Mouse (Mus musculus): Measurements from ENCODE around the gene Emd. TPM values are rescaled to one million over a fixed set of nuclear protein-coding genes. Genes with fewer than 3 reads are reported as not detected.

The Emd gene
- polyA plus RNA-seq, 1 experiment from 2014 or later = 17.8 TPM

- peak overlapping the region; percentile 57 to 76 for H3K4me3 ChIP-seq (ENCODE audit: control insufficient read depth in 1 of 2, insufficient read depth in 1 of 2, low read depth in 1 of 2, low read length in 2 of 2)
- peak overlapping the region; percentile 70 for H3K4me2 ChIP-seq (ENCODE audit: low read length)
- peak; percentile 33; the same call in 1 of the 2 replicates for ATAC-seq (ENCODE audit: insufficient number of reproducible peaks, insufficient read depth, low FRiP score, low read depth)
- H3K27ac ChIP-seq (replicated peaks in 1 of 2; ENCODE audit: control insufficient read depth in 1 of 2, insufficient read depth in 1 of 2, low read depth in 2 of 2, low read length in 2 of 2) = peak overlapping the region; percentile 90 to 92
- peak overlapping the region; percentile 86 for H3K9ac ChIP-seq (ENCODE audit: low read length)
- H3K9me3 ChIP-seq (ENCODE audit: control insufficient read depth, low read length) = no peaks in the 10 kb centered on the region
- no peaks in the 10 kb centered on the region for H3K4me1 ChIP-seq (ENCODE audit: control insufficient read depth in 2 of 2, insufficient read depth in 2 of 2, low read length in 2 of 2)
- 24% methylated on average over 31 of the region's 31 CpGs for WGBS
- no peaks in the 10 kb centered on the region for H3K27me3 ChIP-seq (ENCODE audit: control insufficient read depth, insufficient read depth, low read length)
- H3K36me3 ChIP-seq (ENCODE audit: control insufficient read depth, insufficient read depth, low read length) = peaks cover 25% of the 10 kb centered on the region
These were observed 540 bp downstream of the Emd start for GRCm38 (mm10) chrX:74254888-74255565.

DNA sequence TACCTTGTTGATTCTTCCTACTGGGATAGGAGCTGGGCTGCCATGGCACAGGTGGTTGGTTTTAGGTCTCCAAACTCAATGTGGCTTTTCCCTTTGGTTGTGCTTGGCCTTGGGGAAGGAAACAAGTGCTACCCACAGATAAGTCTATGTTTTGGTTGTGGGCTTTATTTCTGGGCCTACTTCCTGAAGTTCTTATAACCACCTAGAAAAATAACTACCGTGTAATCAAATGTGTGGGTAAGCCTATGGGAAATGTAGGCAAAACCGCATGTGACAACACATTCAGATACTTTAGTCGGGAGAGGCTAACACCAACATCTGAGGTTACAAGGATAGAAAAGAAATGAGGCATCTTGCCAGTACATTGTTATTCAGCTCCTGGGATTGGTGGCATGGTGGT, 3.3 kb downstream of the Emd start:
- Histone ChIP-seq H3K27me3 (ENCODE audit: control insufficient read depth, insufficient read depth, low read length) (no peaks in the 10 kb centered on the region), H3K4me3 (ENCODE audit: control insufficient read depth in 1 of 2, insufficient read depth in 1 of 2, low read depth in 1 of 2, low read length in 2 of 2) (no peak overlapping the region), H3K9me3 (ENCODE audit: control insufficient read depth, low read length) (no peaks in the 10 kb centered on the region), H3K27ac (replicated peaks in 1 of 2; ENCODE audit: control insufficient read depth in 1 of 2, insufficient read depth in 1 of 2, low read depth in 2 of 2, low read length in 2 of 2) (no peak overlapping the region), H3K4me2 (ENCODE audit: low read length) (no peak overlapping the region), H3K4me1 (ENCODE audit: control insufficient read depth in 2 of 2, insufficient read depth in 2 of 2, low read length in 2 of 2) (no peaks in the 10 kb centered on the region), H3K9ac (ENCODE audit: low read length) (no peak overlapping the region), H3K36me3 (ENCODE audit: control insufficient read depth, insufficient read depth, low read length) (peaks cover 25% of the 10 kb centered on the region)
- ATAC-seq (ENCODE audit: insufficient number of reproducible peaks, insufficient read depth, low FRiP score, low read depth) = no peak
- 84% methylated on average over 3 of the region's 3 CpGs for WGBS

DNA sequence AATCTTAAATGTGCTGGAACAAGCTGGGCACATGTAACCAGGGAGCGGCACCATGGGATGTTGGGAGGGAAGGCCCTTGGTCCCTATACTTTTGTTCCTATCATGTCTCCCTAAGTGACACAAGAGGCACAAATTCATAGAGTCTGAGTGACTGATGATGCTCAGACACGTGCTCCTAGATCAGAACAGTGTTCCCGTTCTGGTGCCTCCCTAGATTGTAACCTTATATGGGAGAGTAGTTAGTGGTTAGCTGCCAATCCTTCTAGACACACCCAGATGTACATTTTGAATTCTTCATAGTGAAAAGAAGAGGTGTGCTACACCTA, 15.2 kb downstream of the Emd start:
- no peaks in the 10 kb centered on the region for H3K27me3 ChIP-seq (ENCODE audit: control insufficient read depth, insufficient read depth, low read length)
- 0 out of 2 replicates have a peak, but pooled peaks have one; percentile 1 for ATAC-seq (ENCODE audit: insufficient number of reproducible peaks, insufficient read depth, low FRiP score, low read depth)
- peak overlapping the region; percentile 74 for H3K9ac ChIP-seq (ENCODE audit: low read length)
- H3K36me3 ChIP-seq (ENCODE audit: control insufficient read depth, insufficient read depth, low read length) = peaks cover 17% of the 10 kb centered on the region
- no peaks in the 10 kb centered on the region for H3K9me3 ChIP-seq (ENCODE audit: control insufficient read depth, low read length)
- H3K4me3 ChIP-seq (ENCODE audit: control insufficient read depth in 1 of 2, insufficient read depth in 1 of 2, low read depth in 1 of 2, low read length in 2 of 2) = peak overlapping the region; percentile 44 to 58
- 31% methylated on average over 3 of the region's 3 CpGs for WGBS
- H3K27ac ChIP-seq (replicated peaks in 1 of 2; ENCODE audit: control insufficient read depth in 1 of 2, insufficient read depth in 1 of 2, low read depth in 2 of 2, low read length in 2 of 2) = peak overlapping the region; percentile 94 to 99
- no peaks in the 10 kb centered on the region; a peak in 1 of 4 replicates for H3K4me1 ChIP-seq (ENCODE audit: control insufficient read depth in 2 of 2, insufficient read depth in 2 of 2, low read length in 2 of 2)
- H3K4me2 ChIP-seq (ENCODE audit: low read length) = peak overlapping the region; percentile 67

DNA sequence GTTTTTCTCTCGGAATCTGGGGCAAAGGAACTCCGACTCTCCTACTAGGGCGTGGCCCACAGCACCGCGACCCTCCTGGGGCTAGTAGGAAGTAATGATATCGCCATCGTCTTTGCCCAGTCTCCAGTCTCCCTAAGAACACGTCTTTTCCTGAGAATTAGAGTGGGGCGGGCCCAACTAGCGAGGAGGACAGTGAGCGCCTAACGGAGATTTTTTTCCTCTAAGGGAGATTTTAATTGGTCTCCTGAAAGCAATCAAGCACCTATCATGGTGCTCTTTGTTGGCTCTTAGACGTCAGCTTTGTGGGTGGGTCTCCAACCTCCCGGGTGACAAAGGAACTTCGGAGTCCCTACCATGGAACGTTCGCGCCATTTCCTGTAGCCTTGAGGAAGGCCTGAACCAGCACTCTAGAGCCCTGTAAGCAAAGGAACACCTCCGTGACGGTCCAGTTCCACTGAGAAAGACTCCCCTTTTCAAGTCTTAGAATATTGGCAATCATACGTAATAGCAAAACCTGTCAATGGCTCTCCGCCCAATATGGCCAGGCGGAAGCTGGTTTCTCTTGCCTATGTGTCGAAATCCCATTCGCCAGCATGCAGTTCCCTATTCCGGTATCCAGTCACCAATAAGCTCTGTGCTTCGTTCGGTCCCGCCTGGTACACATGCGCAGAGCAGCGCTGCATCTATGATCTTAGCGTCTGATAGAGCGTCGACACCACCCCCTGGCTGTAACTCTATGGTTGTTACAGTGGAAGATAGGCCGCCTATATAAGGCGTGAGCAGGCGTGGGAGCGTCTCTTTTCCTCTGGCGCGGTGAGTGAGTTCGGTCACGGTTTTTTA, 15.8 kb downstream of the Emd start, which contains the start of gene Rpl10:
Gene Rpl10, plus strand, starts transcription at position 751 of the 840 bp plus-strand sequence.
- WGBS = 16% methylated on average over 42 of the region's 42 CpGs
- Histone ChIP-seq H3K4me3 (ENCODE audit: control insufficient read depth in 1 of 2, insufficient read depth in 1 of 2, low read depth in 1 of 2, low read length in 2 of 2) (peak within 1 kb of the TSS; percentile 58 to 75), H3K27me3 (ENCODE audit: control insufficient read depth, insufficient read depth, low read length) (no peaks in the 10 kb centered on the region), H3K27ac (replicated peaks in 1 of 2; ENCODE audit: control insufficient read depth in 1 of 2, insufficient read depth in 1 of 2, low read depth in 2 of 2, low read length in 2 of 2) (peak within 1 kb of the TSS; percentile 94 to 99), H3K9me3 (ENCODE audit: control insufficient read depth, low read length) (no peaks in the 10 kb centered on the region), H3K4me2 (ENCODE audit: low read length) (peak within 1 kb of the TSS; percentile 69), H3K36me3 (ENCODE audit: control insufficient read depth, insufficient read depth, low read length) (peaks cover 17% of the 10 kb centered on the region), H3K9ac (ENCODE audit: low read length) (peak within 1 kb of the TSS; percentile 88), H3K4me1 (ENCODE audit: control insufficient read depth in 2 of 2, insufficient read depth in 2 of 2, low read length in 2 of 2) (no peaks in the 10 kb centered on the region; a peak in 1 of 4 replicates)
- ATAC-seq (ENCODE audit: insufficient number of reproducible peaks, insufficient read depth, low FRiP score, low read depth) = peak; percentile 94

DNA sequence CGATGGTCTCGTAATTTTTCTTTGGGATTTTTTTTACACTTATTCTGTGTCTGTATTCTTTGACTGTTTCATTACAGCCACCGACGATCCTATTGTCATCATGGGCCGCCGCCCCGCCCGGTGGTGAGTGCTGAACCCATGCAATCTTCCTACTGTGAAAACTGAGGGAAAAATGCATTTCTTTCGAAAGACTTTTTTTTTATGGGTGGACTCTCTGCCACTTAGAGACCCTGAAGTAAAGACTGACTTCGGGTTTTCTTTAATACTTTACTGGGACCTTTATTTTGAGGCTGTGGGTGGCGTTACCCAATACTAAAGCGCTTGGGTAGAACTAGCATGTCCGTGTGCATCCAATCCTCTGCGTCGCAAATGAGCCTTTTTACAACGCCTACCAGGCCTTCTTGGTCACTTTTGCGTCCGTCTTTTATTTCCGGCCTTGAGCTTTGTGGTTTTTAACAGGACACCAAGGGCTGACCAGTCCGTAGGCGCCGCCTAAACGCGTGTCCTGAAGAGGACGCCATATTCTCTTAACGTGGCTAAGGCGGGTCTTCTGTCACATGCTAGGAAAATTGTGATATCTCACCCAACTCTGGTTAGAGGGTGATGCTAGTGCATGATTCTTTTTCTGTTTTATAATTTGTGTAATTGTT, 16.5 kb downstream of the Emd start:
- H3K9me3 ChIP-seq (ENCODE audit: control insufficient read depth, low read length) = no peaks in the 10 kb centered on the region
- WGBS = 11% methylated on average over 27 of the region's 27 CpGs
- ATAC-seq (ENCODE audit: insufficient number of reproducible peaks, insufficient read depth, low FRiP score, low read depth) = no peak
- no peaks in the 10 kb centered on the region; a peak in 1 of 4 replicates for H3K4me1 ChIP-seq (ENCODE audit: control insufficient read depth in 2 of 2, insufficient read depth in 2 of 2, low read length in 2 of 2)
- H3K4me2 ChIP-seq (ENCODE audit: low read length) = peak overlapping the region; percentile 69
- H3K27ac ChIP-seq (replicated peaks in 1 of 2; ENCODE audit: control insufficient read depth in 1 of 2, insufficient read depth in 1 of 2, low read depth in 2 of 2, low read length in 2 of 2) = peak overlapping the region; percentile 78 to 79
- peak overlapping the region; percentile 58 to 75 for H3K4me3 ChIP-seq (ENCODE audit: control insufficient read depth in 1 of 2, insufficient read depth in 1 of 2, low read depth in 1 of 2, low read length in 2 of 2)
- H3K36me3 ChIP-seq (ENCODE audit: control insufficient read depth, insufficient read depth, low read length) = peaks cover 17% of the 10 kb centered on the region
- H3K27me3 ChIP-seq (ENCODE audit: control insufficient read depth, insufficient read depth, low read length) = no peaks in the 10 kb centered on the region
- peak overlapping the region; percentile 88 for H3K9ac ChIP-seq (ENCODE audit: low read length)

DNA sequence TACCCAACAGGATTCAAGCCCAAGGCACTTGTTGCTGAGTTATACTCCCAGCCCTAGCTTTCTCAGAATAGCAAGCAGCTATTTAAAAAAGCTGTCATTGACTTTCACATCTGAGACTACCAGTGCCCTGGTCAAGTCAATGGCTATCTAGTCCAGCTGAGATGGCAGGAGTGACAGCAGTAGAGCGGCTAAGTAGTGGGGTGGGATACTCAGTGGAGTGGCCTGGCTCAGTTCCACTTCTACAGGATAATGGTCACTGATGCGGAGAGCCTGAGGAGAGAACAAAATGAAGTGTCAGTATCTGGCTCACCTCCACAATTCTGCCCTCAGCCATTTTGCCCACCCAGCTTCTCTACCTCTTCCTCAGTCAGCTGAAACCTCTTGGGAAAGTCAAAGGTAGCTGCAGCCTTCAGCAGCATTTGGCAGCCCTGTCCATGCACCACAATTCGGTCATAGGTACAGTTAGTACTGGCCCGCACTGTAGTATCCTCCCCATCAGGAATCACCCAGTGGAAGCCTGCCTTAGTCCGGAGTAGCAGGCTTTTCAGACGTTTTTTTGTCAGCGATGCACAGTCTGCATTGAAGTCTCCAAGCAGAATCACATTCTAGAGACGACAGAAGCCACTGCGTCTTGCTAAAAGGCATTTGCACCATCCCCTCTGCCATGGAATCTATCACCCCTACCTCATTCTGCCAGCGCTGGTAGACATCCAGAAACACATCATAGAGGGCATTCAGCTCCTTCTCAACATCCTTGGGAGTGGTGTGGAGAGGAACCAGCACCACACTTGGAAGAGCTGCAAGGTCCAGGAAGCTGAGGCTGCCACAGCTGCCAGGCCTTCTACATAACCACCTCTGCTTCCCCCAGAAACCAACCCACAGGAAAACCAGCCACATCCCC, 19.2 kb downstream of the Emd start:
- Histone ChIP-seq H3K27ac (replicated peaks in 1 of 2; ENCODE audit: control insufficient read depth in 1 of 2, insufficient read depth in 1 of 2, low read depth in 2 of 2, low read length in 2 of 2) (no peak overlapping the region; a peak in 1 of 4 replicates), H3K36me3 (ENCODE audit: control insufficient read depth, insufficient read depth, low read length) (peaks cover 17% of the 10 kb centered on the region), H3K9ac (ENCODE audit: low read length) (no peak overlapping the region), H3K9me3 (ENCODE audit: control insufficient read depth, low read length) (no peaks in the 10 kb centered on the region), H3K27me3 (ENCODE audit: control insufficient read depth, insufficient read depth, low read length) (no peaks in the 10 kb centered on the region), H3K4me2 (ENCODE audit: low read length) (no peak overlapping the region), H3K4me1 (ENCODE audit: control insufficient read depth in 2 of 2, insufficient read depth in 2 of 2, low read length in 2 of 2) (no peaks in the 10 kb centered on the region; a peak in 1 of 4 replicates), H3K4me3 (ENCODE audit: control insufficient read depth in 1 of 2, insufficient read depth in 1 of 2, low read depth in 1 of 2, low read length in 2 of 2) (no peak overlapping the region)
- no peak for ATAC-seq (ENCODE audit: insufficient number of reproducible peaks, insufficient read depth, low FRiP score, low read depth)
- 29% methylated on average over 10 of the region's 10 CpGs for WGBS

DNA sequence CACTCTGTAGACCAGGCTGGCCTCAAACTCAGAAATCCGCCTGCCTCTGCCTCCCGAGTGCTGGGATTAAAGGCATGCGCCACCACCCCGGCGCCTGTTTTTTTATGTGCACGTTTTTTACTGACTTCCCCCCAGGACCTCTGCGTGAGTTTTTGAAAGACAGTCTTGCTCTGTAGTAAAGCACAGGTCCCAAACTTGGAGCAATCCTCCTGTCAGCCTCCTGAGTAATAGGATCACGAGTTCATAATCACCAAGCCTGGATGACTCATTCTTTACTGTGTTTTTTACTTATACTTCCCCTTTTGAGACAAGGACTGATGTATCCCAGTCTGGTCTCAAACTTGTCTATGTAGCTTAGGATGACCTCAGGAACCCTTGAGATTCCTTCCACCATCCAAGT, 23.4 kb downstream of the Emd start:
- WGBS = 68% methylated on average over 8 of the region's 8 CpGs
- H3K27ac ChIP-seq (replicated peaks in 1 of 2; ENCODE audit: control insufficient read depth in 1 of 2, insufficient read depth in 1 of 2, low read depth in 2 of 2, low read length in 2 of 2) = no peak overlapping the region

More for the DNA sequence above, 23.4 kb downstream of the Emd start:
- Histone ChIP-seq H3K4me2 (ENCODE audit: low read length) (no peak overlapping the region), H3K36me3 (ENCODE audit: control insufficient read depth, insufficient read depth, low read length) (peaks cover 6% of the 10 kb centered on the region), H3K4me1 (ENCODE audit: control insufficient read depth in 2 of 2, insufficient read depth in 2 of 2, low read length in 2 of 2) (no peaks in the 10 kb centered on the region), H3K4me3 (ENCODE audit: control insufficient read depth in 1 of 2, insufficient read depth in 1 of 2, low read depth in 1 of 2, low read length in 2 of 2) (no peak overlapping the region), H3K9me3 (ENCODE audit: control insufficient read depth, low read length) (no peaks in the 10 kb centered on the region), H3K9ac (ENCODE audit: low read length) (no peak overlapping the region), H3K27me3 (ENCODE audit: control insufficient read depth, insufficient read depth, low read length) (no peaks in the 10 kb centered on the region)
- no peak for ATAC-seq (ENCODE audit: insufficient number of reproducible peaks, insufficient read depth, low FRiP score, low read depth)

Measured in heart, embryonic 14.5 days (tissue).